Mouse (Mus musculus) neutrophil, adult 5-6 weeks (primary cell): Measurements from ENCODE around the gene Maob. TPM values are rescaled to one million over a fixed set of nuclear protein-coding genes. Genes with fewer than 3 reads are reported as not detected.

Source experiments
- ATAC-seq: fragments of 151-379, 151-347 bp; 2 replicates; pipeline ENCODE4 v1.8.0; 2017; ENCODE audit warnings: mild to moderate bottlenecking, moderate TSS enrichment; ENCODE audit not compliant: insufficient number of reproducible peaks, poor library complexity, low FRiP score, severe bottlenecking; ENCODE audit errors: extremely low read depth
- total RNA-seq: library from RNA; stranded (forward); fragments of 200-1000 nt; gene quantifications from 2 replicates; pipeline ENCODE4 v1.2.3, GENCODE M21; 2017

Maob gene
- total RNA-seq, result not detected in 2 replicates

GRCm38 (mm10) chrX:16817261-16817769, at the start of gene Maob:
Gene Maob (minus strand): TSS chrX:16817366.
- no peak for ATAC-seq

DNA sequence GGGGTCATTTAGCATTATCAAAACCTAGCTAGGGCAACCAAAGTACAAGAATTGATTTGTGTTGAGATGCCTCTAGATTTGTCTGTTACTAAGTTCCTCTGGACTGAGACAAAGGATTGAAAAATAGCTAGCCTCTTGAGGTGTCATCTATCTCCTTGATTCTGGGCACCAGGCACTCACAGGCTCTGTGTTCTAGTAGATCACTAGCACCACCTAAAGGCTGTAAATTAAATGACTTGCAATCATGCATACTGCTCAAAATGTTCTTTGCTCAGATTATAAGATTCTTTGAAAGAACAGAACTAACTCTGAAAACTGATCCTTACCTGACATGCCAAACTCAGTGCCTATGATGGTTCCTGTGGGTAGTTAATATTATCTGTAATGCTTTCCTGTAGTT, 43.1 kb upstream of the Maob start:
- no peak for ATAC-seq

DNA sequence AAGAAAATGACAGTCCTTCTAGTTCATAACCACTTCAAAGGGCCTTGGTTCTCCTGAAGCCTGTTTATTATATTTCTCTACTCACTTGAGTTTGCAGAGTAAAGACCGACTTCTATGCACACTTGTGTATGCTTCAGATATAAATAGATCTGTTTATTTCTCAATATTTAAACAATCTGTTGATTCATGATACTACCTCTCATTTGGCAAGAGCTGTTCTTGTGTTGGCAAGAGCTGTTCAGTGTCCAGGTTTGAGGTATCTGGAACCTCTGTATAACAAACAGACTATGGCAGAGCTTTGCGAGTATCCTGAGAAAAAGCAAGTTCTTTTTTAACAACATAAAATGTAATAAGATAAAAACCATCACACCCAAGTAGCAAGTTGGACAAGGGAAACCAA, 28.9 kb upstream of the Maob start:
- ATAC-seq, result no peak

DNA sequence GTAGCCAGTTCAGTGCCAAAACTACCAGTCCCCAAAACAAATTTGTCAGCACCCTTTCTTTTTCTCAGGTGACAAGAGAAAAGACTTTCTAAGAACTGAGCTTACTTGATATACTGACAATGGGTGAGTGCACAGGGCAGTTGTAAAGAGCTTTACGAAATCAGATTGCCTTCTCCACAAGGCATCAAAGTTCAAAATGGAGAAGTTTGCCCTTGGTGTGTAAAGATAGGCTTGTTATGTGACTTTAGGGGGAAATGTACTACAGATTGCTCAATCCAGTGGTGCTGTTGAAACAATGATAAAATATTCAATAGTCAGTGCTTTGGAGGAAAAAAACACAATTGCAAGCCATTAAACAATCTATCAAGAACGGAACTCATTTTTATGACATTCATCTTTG, 24.3 kb upstream of the Maob start:
- ATAC-seq, result no peak

DNA sequence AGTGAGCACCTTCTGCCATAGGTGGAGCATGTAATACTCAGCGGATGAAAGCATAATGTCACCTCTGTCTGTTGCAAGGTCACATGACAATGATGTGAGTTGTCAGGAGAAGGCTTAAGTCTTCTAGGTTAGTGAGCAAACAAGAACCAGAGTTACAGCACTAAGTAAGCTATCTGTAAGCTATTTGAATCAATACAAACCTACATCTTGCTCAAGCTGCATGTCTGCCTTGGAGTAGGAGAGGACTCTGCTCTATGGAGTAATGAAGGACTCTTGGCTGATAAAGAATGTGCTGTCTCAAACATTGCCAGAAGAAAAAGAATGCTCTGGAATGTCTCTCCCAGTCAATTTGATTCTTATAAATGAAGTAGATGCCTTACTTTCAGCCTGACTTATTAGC, 20.1 kb upstream of the Maob start:
- no peak for ATAC-seq

DNA sequence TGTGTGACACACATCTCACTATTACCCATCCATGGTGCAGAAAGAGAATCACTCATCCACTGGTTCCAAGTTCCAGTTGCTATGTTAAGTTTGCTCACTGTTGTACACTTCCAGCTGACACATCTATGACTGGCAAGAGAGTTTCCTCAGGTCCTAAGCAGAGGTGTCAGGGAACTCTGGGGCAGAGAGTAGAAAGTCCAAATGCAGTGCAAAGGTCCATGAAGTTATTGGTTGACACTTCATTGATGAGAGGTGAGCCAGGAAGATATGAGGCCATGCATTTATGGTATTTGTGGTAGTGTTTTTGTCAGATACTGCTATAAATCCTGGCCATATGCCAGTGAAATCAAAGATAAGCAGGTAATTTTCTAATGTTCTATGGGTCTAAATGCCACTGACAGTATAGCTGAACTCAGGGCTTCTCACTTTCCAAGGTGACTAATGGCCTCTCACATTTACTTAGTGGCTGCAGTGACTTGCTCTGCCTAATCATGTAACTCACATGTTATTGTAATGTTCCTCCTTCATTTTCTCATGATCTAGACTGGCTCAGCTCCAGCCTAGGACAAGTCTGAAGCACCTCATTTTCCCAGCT, 19.4 kb upstream of the Maob start:
- no peak for ATAC-seq

GRCm38 (mm10) chrX:16826028-16826427, 8.9 kb upstream of the Maob start:
- ATAC-seq, result no peak

GRCm38 (mm10) chrX:16815965-16816364, 1.2 kb downstream of the Maob start:
- ATAC-seq, result no peak

DNA sequence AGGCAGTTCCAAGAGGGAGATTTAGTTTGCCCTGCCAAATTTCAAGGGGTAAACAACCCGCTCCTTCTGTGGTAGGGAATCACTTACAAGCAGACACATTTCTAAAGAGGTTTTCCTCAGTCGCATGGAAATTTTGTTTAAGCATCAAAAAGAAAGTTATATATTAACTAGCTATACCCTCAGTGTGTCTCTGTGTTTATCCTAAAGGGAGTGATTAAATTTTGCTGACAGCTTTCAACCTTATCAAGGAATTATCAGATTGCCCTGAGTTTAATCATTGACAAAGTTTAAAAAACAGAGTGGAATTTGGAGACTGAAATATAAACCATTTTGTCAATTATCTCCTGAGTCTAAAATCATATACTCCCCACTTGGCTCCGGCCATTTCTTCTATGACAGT, 5.1 kb downstream of the Maob start:
- ATAC-seq, result no peak

- ATAC-seq, result no peak
Observed at GRCm38 (mm10) chrX:16767453-16767852, 49.7 kb downstream of the Maob start.

DNA sequence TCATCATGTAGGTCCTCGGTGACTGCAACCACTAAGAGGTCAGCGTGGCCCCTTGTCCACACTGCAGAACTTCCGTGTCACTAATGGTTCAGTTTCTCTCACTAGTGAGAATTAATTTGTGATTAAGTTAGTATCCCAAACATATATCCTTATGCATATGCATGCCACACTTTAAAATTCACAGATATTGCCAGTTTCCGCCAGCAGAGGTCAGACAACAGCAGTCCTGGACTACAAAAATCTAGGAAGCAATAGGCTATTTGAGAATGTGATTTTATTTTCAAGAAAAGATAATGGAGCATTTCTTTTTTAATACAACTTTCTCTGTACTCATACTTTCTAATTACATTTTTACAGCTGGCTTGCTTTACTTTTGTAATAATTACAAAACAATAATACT, 51.0 kb downstream of the Maob start:
- no peak for ATAC-seq

GRCm38 (mm10) chrX:16761430-16761829, 55.7 kb downstream of the Maob start:
- ATAC-seq, result no peak

DNA sequence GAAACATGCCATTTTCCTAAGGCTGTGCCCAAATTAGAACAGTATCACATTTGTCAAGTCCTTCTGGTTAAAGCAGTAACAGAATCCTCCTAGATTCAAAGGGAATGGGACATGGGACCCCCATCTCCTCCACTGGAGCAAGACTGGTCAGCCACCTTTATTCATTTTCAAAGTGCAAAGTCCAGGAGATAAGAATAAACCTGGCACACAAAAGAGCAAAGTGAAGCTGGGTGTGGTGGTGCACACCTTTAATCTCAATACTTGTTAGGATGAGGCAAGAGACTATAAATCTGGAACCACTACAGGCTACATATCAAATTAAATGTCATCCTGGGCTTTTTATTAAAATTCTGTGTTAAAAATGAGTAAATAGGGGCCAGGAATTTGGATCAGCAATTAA, 62.4 kb downstream of the Maob start:
- no peak for ATAC-seq

GRCm38 (mm10) chrX:16748932-16749331, 68.2 kb downstream of the Maob start:
- no peak for ATAC-seq

- ATAC-seq, result no peak
Observed at GRCm38 (mm10) chrX:16714033-16714432, 103.1 kb downstream of the Maob start.

GRCm38 (mm10) chrX:16706094-16706493, 111.1 kb downstream of the Maob start:
- no peak for ATAC-seq

Other genes with a start within 250 kb of the Maob start
- gene Maoa, start 197.7 kb downstream of the Maob start, total RNA-seq, result 0.12 and 0.25 TPM in 2 replicates
- not detected in 2 replicates for gene Ndp, start 94.4 kb upstream of the Maob start, total RNA-seq